Mouse (Mus musculus) right cerebral cortex, adult 18-20 months (tissue): Measurements from ENCODE around the gene Smim20.

Experiments
- DNase-seq: peaks from one replicate; pipeline ENCODE4 v3.0.0; 2022; ENCODE audit warnings: mixed read lengths

Smim20 gene

DNA sequence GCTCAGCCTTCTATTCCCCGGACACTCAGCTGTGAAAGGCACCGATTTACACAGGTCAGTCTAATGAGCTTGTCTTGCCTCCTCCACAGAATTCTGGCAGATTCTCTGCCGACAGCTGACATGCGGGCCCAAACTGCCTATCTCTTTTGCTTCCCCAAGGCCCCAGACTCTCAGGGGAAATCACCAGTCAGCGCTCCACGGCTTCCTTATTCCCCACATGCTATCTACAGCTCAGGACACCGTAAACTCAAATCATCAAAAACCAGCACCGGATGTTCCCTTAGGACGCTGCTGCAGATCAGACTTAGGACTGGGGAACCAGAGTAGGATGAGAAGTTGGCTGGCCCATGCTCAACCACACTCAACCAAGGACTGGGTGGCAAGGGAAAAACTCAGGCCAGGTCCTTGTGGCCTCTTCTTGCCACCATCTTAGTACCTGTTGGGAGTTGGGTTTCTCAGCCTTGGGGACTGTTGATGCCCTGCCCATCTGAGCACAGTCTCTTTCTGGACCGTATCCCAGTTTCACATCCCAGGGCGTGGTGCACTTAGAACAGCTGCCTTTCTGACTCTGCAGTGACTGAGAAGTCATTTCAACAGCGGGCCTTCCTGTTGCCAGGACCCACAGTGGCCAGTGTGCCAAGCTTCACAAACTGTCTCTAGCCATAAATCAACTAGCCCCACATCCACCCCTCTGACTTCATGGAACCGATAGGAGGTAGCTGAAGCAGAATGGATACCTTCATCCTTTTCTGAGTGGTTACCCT, 47.7 kb downstream of the Smim20 start:
- no peak for DNase-seq

GRCm38 (mm10) chr5:53315829-53316228, 48.9 kb downstream of the Smim20 start:
- no peak for DNase-seq

DNA sequence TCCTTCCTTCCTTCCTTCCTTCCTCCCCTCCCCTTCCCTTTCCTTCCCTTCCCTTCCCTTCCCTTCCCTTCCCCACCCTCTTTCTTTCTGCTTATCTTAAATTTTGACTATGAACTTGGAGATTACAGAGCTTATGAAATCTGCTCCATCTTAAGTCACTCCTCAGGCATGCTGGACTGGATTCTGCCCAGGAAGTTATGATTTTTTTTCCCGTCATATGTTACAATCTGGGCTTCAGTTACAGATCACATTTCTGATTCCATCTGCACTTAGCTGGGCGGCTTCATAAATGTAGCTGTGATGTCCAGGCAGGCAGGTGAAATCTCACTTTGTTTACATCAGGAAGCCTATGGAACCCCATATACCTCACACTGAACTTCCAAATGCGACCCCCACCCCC, 50.5 kb downstream of the Smim20 start:
- no peak for DNase-seq

DNA sequence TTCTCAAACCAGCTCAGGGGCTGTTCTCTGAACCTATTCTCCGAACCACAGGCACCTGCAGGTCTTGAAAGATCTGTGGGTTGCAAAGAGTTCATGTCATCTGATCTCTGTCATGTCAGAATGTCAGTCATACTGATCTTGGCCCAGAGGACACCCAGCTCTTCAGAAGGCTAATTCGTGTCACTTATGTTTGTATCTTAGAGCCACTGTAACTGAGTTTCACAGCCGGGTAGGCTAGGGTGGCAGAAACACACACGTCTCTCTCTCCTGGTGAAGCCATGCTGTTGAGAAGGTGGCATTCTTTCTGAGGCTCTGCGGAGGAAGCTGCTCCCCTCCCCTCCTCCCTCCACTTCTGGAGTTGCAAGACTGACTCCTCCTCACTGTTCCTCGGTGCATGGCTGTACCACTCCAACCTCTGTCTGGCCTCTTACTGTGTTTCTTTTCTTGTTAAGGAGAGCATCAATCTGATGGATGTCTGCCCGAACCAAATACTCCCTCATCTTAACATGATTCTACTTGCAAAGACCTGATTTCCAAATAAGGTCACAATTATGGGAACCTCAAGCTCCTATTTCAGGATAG, 51.1 kb downstream of the Smim20 start:
- peak; percentile 38 for DNase-seq

DNA sequence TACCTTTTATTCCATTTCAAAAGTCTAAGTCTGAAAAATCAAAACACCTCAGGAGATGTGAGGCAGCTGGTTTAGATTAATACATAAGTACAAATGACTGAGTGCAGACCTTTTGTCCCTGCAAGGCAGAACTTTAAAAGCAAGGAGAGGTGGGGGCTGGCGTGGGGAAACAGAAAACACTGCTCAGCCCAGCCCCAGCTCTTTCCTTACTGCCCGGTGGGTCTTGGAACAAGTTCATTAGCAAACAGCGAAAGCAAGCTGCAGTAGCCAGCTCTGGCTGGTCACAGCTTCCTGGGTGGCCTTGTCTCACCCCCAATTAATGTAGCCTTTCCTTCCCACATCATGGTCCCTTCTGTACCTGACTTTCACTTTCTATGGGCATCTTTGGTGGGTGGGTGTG, 53.4 kb downstream of the Smim20 start:
- no peak for DNase-seq

DNA sequence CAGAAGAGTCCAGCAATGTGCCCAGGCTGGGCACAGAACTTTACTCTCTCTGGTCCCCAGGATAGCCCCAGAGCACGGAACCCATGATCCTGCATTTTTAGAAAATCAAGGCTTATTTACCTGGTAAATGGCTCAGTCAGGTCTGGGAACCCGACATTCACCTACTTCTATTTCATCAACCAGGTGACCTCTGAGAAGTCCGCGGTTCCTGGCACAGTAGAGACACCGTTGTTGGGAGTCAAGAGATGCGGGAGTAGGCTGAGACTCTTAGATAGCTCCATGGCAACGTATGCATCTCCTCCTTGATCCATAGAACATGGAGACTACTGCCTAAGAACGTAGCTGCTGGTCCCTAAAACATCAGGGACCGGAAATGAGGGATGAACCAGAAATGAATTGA, 55.0 kb downstream of the Smim20 start:
- no peak for DNase-seq

DNA sequence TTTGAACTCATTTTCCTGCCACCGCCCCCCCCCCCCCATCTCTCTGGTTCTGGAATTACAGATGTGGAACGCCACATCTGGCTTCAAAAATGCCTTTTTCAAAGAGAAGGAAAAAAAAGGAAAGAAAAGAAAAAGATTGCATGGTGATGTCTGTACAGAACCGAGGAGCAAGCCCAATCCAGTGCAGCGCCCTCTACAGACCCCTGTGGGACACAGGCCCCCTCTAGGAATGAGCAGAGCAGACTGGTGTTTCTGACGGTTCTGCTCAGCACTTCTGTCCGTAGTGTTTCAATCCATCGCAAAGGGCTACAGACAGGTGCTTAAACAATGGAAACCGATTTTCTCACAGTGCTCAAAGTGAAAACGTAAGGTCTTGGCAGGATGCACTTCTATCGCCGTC, 55.6 kb downstream of the Smim20 start:
- no peak for DNase-seq

DNA sequence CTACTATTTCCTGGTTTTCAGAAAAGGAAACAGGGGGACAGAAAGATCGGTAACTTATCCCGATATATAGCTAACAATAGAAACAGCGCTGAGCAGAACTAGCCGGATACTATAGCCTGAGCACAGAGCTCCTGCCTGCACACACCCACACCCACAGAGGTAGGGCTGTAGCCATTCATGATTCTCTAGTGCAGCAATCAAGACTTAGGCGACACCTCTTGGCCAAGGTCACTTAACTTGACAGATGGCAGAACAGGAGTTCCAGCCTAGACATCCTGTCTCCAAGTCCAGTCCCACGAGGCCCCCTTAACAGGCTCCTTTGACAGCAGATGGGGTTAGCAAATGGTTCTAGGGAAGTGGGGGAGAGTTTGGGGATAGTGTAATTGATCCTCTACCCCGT, 56.2 kb downstream of the Smim20 start:
- DNase-seq, result no peak

DNA sequence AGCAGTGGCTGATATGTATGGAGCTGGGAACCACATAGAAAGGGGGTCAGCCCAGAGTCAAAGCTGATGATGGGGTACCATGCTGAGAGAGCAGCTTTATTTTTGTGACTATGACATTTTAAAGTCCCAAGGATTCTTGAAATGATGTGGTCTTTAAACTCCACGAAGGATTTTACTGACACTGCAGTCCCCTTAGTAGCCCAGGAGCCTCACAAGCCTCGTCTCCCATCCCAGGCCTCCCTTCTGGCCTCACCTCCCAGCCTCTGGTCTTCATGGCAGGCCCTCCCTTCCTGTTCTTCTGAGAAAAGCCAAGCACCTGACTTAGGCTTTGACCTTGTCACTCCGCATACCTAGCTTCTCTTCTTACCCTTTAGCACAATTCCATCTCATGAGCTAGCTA, 57.4 kb downstream of the Smim20 start:
- no peak for DNase-seq

GRCm38 (mm10) chr5:53324791-53325190, 57.9 kb downstream of the Smim20 start:
- DNase-seq, result no peak

DNA sequence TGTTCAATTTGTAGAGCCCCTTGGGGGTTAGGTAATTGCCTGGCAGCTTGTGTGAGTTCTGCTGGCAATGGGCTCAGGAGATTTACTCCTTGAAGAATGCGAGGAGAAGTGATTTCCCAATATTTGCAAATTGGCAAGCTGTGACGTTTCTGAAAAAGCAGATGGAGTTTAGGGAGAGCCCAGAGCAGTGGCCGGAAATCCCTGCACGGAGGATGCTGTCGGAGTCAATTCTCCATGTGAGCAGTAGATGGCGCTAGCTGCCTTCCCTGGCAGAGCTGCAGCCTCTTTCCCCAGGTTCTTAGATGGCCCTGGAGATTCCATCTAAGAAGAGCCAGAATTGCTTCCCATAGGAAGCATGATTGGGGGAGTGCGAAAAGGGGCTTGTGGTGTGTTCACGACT, 59.1 kb downstream of the Smim20 start:
- DNase-seq, result peak; percentile 75

- DNase-seq, result no peak
These were observed 59.6 kb downstream of the Smim20 start for GRCm38 (mm10) chr5:53326491-53326890.
